Mouse (Mus musculus): ENCODE data around the gene Ankrd28. TPM values are rescaled to one million over a fixed set of nuclear protein-coding genes. Genes with fewer than 3 reads are reported as not detected.
A peak's percentile ranks its signal among the peaks of the same experiment; 100 is the strongest.

Ankrd28 gene
- total RNA-seq, 1 experiment from 2014 or later = 102 TPM

DNA sequence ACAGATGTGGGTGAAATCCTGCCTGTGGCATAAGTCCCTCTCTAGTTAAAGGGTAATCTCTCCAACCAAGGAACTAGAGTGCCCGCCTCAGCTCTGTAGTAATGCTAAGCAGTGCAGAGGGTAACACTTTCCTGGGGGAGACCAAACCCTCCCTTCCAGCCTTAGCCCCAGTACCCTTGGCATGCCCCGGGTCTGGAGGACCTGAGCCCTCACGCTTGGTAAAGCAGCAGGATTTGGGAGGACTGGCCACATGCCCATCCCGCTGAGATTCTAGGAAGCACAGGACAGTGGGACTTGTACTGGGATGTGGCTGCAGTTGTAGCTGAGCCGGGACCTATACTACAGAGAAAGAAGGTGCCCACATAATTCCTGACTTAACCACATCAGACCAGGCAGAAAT is 175.6 kb downstream of the Ankrd28 start:
- no peak for ATAC-seq (replicated peaks; ENCODE audit: low read depth, poor library complexity, severe bottlenecking)

DNA sequence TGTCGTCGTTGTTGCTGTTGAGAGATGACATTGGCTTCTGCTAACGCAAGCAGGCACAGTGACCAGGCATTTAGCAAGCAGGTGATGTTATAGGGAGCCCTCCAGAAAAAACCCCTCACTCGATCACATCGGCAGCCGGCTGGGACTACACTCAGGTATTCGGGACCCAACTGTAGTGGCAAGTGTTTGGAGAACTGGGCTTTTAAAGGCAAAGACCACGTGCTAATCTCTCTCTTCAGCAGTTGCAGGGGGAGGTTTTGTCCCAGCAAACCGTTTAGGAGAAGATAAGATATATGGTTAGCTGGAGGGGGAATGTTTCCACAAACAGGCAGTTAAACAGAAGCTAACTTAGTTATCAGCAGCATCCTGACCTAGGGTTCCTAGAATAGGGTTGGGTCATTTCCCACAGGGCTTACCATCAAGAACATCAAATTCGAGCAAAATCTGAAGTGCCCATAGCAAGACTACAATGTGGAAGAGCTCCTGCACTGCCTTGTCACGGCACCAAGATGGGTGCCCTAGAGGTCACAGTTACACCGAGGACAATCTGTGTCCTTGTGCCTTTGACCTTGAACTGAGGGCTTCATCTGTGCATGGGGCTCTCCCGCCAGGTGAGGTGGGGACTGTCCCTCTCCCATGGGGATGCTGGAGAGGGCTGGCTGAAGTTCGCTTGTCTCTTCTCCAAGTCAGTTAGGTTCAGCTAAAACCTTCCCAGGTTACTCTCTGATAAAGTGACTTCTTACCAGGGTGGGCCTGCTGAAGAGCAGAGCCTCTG is 177.2 kb downstream of the Ankrd28 start:
- ATAC-seq (replicated peaks; ENCODE audit: low read depth, poor library complexity, severe bottlenecking) = 0 out of 2 replicates have a peak, but pooled peaks have one; percentile 9

DNA sequence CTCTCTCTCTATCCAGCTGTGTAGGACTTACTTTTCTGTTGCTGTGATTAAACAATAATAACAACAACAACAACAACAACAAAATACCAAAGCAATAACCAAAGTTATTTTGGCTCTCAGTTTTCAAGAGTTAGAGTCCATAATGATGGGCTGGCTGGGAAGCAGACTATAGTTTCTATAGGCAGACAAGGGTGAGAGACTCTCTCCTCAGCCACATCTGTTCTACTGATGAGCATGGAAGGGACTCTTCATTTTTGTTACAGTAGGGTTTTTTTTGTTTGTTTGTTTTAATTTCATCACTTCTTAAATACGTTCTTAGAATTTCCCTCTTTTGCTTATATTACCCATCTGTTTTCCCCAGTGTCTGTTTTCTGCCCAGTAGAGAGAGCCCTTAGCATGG is 177.8 kb downstream of the Ankrd28 start:
- ATAC-seq (replicated peaks; ENCODE audit: low read depth, poor library complexity, severe bottlenecking) = no peak

DNA sequence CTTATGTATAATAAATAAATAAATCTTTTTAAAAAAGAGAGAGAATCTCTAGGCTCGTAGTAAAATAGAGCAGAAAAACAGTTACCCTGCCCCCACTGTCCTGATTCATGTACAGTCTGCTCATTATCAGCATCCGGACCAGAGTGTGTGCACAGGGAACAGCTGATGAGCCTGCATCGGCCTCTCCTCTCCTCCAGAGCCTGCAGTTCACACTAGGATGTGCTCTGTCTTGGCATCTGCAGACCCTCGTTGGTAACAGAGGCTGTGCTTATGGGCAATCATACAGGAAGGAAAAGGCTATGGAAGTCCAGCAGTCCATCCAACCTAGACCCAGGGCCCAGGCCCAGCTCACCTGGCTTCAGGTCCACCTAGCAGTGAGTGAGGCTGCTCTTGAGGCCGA is 178.3 kb downstream of the Ankrd28 start:
- ATAC-seq (replicated peaks; ENCODE audit: low read depth, poor library complexity, severe bottlenecking) = no peak

DNA sequence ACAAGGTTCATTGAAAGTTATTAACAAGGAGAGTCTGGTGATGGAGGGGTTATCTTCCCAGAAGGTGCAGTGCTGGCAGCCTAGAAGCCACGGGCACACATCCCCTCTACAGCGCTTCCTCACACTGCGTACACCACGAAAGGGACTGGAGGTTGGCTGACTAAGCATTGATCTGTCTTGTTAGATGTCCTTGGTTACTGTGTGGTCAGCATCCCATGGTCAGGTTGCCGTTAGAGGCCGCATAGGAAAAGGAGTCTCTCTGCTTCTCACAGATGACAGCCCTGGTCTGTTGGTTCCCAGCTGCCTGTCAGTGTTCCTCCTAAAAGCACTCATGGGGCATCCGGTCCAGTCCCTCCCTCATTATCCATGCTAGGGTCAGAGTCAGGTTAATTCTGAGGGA is 179.2 kb downstream of the Ankrd28 start:
- 0 out of 2 replicates have a peak, but pooled peaks have one; percentile 33 for ATAC-seq (replicated peaks; ENCODE audit: low read depth, poor library complexity, severe bottlenecking)

DNA sequence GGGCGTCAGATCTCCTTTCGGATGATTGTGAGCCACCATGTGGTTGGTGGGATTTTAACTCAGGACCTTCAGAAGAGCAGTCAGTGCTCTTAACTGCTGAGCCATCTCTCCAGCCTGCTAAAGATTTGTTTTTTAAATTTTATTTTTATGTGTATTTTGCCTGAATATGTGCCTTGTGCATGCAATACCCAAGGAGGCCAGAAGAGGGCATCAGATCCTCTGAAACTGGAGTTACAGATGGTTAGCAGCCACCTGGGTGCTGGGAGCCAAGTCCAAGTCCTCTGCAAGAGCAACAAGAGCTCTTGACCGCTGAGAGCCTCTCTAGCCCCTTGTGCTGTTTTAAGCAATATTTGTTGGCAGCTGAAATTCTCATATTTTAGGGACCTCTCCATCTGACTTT is 180.1 kb downstream of the Ankrd28 start:
- no peak for ATAC-seq (replicated peaks; ENCODE audit: low read depth, poor library complexity, severe bottlenecking)

Other genes starting within 250 kb of the Ankrd28 start
- not detected in 2 replicates for gene Colq, start 239.3 kb downstream of the Ankrd28 start, total RNA-seq (2017)
- gene Gm49387, start 189.8 kb downstream of the Ankrd28 start, total RNA-seq (2017) = not detected in 2 replicates
- gene Btd, start 189.6 kb downstream of the Ankrd28 start, total RNA-seq (2017) = 12.2 and 13.1 TPM in 2 replicates
- gene Hacl1, start 189.4 kb downstream of the Ankrd28 start, total RNA-seq (2017) = 25.5 and 27.5 TPM in 2 replicates
- not detected in 2 replicates for gene Galnt15, start 198.3 kb upstream of the Ankrd28 start, total RNA-seq (2017)